Mouse (Mus musculus): ENCODE measurements around the gene Pgbd5. TPM values are rescaled to one million over a fixed set of nuclear protein-coding genes. Genes with fewer than 3 reads are reported as not detected.

Pgbd5 gene
- polyA plus RNA-seq, 1 experiment from 2014 or later, result 1.5 TPM

DNA sequence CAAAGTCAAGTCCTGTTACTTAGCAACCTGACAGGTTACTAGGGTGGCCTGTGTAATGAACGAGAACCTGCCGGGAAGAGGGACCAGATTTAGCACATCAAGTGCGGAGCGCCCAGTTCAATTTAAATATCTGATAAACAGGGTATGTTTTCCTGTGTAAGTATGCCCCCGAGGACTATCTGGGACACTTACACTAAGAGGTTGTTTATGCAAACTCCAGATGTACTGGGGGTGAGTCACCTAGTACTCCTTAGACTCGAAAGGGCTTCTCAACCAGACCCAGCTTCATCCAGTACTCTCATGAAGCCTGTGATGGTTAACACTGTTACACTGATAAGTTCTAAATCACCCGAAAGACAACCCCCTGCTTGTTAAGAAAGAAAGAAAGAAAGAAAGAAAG is 22.8 kb downstream of the Pgbd5 start:
- Histone ChIP-seq H3K27me3 (ENCODE audit: control insufficient read depth, insufficient read depth, low read length) (no peaks in the 10 kb centered on the region), H3K4me3 (ENCODE audit: low read length) (no peak overlapping the region), H3K27ac (ENCODE audit: low read length) (no peak overlapping the region), H3K9ac (ENCODE audit: low read length) (no peak overlapping the region), H3K4me2 (ENCODE audit: low read depth, low read length) (no peak overlapping the region), H3K36me3 (ENCODE audit: control insufficient read depth, insufficient read depth) (no peaks in the 10 kb centered on the region), H3K4me1 (ENCODE audit: control insufficient read depth, insufficient read depth, low read length) (peaks cover 2% of the 10 kb centered on the region; the same call in 1 of the 2 replicates), H3K9me3 (replicated peaks; ENCODE audit: control insufficient read depth, low read length) (no peaks in the 10 kb centered on the region)
- 39% methylated on average over 7 of the region's 7 CpGs for WGBS
- ATAC-seq (replicated peaks; ENCODE audit: extremely low read depth, insufficient read depth, low FRiP score), result no peak

DNA sequence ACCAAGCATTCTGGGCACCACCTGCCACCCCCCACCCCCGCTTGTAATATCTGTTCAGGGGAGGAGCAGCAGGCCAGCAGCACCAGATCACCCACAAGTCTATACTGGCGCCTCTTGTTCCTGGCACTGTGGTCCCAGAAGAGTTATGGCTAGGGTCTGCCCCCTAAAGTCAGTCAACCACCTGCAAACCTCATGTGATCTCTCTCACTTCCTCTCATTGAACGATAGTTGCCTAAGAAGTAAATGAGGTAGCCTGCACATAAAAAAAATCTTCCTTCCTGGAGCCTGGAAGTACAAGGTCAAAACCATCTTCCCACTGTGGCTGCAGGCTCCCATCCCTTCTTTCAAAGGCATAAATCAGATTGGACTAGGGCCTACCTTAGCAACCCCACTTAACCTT is 23.7 kb downstream of the Pgbd5 start:
- H3K36me3 ChIP-seq (ENCODE audit: control insufficient read depth, insufficient read depth), result no peaks in the 10 kb centered on the region
- no peak overlapping the region for H3K4me3 ChIP-seq (ENCODE audit: low read length)
- H3K9ac ChIP-seq (ENCODE audit: low read length), result no peak overlapping the region
- no peaks in the 10 kb centered on the region for H3K4me1 ChIP-seq (ENCODE audit: control insufficient read depth, insufficient read depth, low read length)
- H3K27me3 ChIP-seq (ENCODE audit: control insufficient read depth, insufficient read depth, low read length), result no peaks in the 10 kb centered on the region
- no peak for ATAC-seq (replicated peaks; ENCODE audit: extremely low read depth, insufficient read depth, low FRiP score)
- no peak overlapping the region for H3K27ac ChIP-seq (ENCODE audit: low read length)
- 76% methylated on average over 3 of the region's 3 CpGs for WGBS
- no peaks in the 10 kb centered on the region for H3K9me3 ChIP-seq (replicated peaks; ENCODE audit: control insufficient read depth, low read length)
- no peak overlapping the region for H3K4me2 ChIP-seq (ENCODE audit: low read depth, low read length)

DNA sequence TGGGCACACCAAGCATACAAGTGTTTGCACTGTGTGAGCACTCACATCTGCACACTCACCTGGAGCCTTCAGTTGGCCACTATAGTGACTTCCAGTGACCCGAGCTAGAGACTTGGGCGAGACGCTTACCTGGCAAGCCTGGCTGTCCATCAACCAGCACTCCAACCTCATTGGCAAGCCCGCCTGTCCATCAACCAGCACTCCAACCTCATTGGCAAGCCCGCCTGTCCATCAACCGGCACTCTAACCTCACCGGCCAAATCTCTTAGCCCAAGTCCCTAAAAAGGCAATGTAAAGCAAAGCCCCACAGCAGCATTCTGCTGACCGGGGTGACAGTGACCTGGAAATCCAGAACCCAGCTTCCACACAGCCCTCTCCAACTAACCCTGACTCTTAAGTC is 24.5 kb downstream of the Pgbd5 start:
- Histone ChIP-seq H3K4me1 (ENCODE audit: control insufficient read depth, insufficient read depth, low read length) (no peaks in the 10 kb centered on the region), H3K4me3 (ENCODE audit: low read length) (no peak overlapping the region), H3K9me3 (replicated peaks; ENCODE audit: control insufficient read depth, low read length) (no peaks in the 10 kb centered on the region), H3K9ac (ENCODE audit: low read length) (no peak overlapping the region), H3K36me3 (ENCODE audit: control insufficient read depth, insufficient read depth) (no peaks in the 10 kb centered on the region), H3K27me3 (ENCODE audit: control insufficient read depth, insufficient read depth, low read length) (no peaks in the 10 kb centered on the region), H3K27ac (ENCODE audit: low read length) (no peak overlapping the region), H3K4me2 (ENCODE audit: low read depth, low read length) (no peak overlapping the region)
- 87% methylated on average over 8 of the region's 8 CpGs for WGBS
- no peak for ATAC-seq (replicated peaks; ENCODE audit: extremely low read depth, insufficient read depth, low FRiP score)

DNA sequence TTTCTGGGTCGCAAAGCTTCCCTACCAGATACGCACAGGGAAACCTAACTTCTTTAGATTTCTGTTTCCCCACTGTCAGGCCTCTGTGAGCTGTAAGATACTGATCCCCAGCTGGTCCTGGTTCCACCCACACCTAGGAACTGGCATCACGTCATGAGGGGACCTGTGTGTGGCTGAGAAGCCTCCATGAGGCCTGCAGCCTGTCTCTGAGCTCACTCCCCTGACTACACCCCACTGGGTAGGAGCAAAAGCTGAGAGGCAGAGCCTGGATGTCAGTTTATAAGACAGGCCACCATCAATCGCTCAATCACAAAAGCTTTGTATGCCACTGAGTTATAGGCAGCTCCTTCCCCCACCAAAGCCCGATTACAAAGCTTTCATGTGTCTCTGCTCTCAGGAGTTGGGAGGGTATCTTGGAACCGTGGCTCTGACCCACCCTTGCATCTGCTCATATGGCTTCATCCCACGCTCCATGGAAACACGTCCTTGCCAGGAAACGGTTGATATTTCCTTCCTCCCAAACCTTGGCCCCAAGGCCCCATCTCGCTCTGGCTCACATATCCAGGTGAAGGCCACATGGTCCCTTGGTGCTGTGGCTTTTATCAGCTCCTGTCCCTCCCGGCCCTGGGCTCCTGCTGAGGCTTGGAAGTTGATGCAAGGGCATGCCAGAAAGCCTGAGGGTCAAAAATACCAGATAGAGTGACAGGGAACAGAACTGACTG is 26.1 kb downstream of the Pgbd5 start:
- no peak for ATAC-seq (replicated peaks; ENCODE audit: extremely low read depth, insufficient read depth, low FRiP score)

DNA sequence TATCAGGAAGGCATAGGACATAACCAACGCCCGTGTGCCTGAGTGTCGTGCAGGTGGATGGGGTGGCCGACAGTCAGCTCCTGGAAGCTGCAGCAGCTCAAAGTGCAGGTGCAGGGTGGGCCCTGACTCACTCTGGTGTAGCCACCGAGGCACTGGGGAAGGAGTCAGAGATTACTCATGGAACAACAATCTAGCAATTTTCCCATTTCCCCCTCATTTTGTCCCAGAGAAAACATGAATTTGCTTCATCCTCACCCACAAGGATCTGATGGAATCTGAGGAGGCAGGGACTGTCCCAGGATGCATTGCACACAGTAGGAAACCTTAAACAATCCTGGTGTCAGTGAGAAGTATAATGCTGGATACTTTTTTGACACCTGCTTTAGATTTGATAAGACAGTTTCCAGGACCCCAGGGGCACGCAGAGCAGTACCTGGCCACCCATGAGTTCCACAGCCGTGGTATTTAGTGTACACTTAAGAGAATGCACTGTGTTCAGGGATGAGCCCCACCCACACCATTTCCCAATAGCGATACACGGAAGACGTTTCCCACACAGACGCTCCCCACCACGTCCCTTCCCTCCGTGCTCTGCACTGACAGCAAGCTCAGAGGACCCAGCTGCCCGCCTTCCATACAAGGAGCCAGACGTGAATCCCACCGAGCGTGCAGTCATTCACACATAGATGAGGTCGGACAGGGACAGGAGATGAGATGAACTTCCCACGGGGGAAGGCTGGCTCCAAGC is 26.8 kb downstream of the Pgbd5 start:
- Histone ChIP-seq H3K27me3 (ENCODE audit: control insufficient read depth, insufficient read depth, low read length) (no peaks in the 10 kb centered on the region), H3K36me3 (ENCODE audit: control insufficient read depth, insufficient read depth) (no peaks in the 10 kb centered on the region), H3K4me2 (ENCODE audit: low read depth, low read length) (no peak overlapping the region), H3K9ac (ENCODE audit: low read length) (no peak overlapping the region), H3K4me1 (ENCODE audit: control insufficient read depth, insufficient read depth, low read length) (no peaks in the 10 kb centered on the region), H3K4me3 (ENCODE audit: low read length) (no peak overlapping the region), H3K9me3 (replicated peaks; ENCODE audit: control insufficient read depth, low read length) (no peaks in the 10 kb centered on the region), H3K27ac (ENCODE audit: low read length) (no peak overlapping the region)
- WGBS, result 74% methylated on average over 19 of the region's 19 CpGs
- ATAC-seq (replicated peaks; ENCODE audit: extremely low read depth, insufficient read depth, low FRiP score), result no peak

More for the DNA sequence above, 26.1 kb downstream of the Pgbd5 start:
- no peaks in the 10 kb centered on the region for H3K27me3 ChIP-seq (ENCODE audit: control insufficient read depth, insufficient read depth, low read length)
- no peak overlapping the region for H3K27ac ChIP-seq (ENCODE audit: low read length)
- 69% methylated on average over 11 of the region's 11 CpGs for WGBS
- no peaks in the 10 kb centered on the region for H3K4me1 ChIP-seq (ENCODE audit: control insufficient read depth, insufficient read depth, low read length)
- no peaks in the 10 kb centered on the region for H3K36me3 ChIP-seq (ENCODE audit: control insufficient read depth, insufficient read depth)
- no peak overlapping the region for H3K9ac ChIP-seq (ENCODE audit: low read length)
- H3K4me2 ChIP-seq (ENCODE audit: low read depth, low read length), result no peak overlapping the region
- no peaks in the 10 kb centered on the region for H3K9me3 ChIP-seq (replicated peaks; ENCODE audit: control insufficient read depth, low read length)
- no peak overlapping the region for H3K4me3 ChIP-seq (ENCODE audit: low read length)

DNA sequence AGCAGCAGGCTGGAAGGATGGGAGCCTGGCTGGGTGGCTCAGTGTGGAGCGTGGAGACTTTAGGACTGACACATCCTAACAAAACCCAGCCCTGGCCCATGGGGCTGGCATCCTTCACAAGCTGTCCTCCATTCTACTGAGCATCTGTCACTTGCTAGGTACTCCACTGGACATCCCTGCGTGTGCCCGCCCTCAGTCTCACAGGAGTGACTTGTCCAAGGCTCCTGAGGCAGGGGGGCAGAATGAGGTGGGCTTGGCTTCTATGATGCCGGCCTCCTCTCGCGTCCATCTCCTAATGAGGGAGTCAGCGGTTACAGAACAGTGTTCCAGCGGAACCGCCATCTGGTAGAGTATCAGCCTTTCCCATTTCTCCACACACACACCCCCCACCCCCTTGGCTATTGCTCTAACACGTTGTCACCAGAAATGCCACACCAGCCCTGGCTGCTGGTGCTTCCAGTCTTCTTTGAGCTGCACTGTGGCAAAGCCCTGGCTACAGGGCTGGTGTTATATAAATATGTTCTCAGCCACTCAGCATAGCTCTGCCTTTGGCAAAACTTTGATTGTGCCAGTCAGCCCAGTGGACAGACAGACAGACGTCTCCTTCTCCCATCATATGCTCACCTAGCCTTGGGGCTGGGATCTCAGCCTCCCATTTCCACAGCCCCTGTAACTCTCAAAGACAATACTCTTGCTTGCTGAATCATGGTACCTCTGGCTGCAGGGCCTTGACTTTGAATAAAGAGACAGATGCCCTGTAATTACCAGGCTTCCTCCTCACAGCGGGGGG is 34.8 kb downstream of the Pgbd5 start:
- 73% methylated on average over 11 of the region's 12 CpGs for whole genome bisulfite sequencing
- H3K4me2 ChIP-seq (ENCODE audit: low read depth, low read length), result no peak overlapping the region
- ATAC-seq (replicated peaks; ENCODE audit: extremely low read depth, insufficient read depth, low FRiP score), result no peak
- H3K27ac ChIP-seq (ENCODE audit: low read length), result no peak overlapping the region
- no peak overlapping the region for H3K9ac ChIP-seq (ENCODE audit: low read length)
- H3K27me3 ChIP-seq (ENCODE audit: control insufficient read depth, insufficient read depth, low read length), result no peaks in the 10 kb centered on the region
- H3K9me3 ChIP-seq (replicated peaks; ENCODE audit: control insufficient read depth, low read length), result no peaks in the 10 kb centered on the region
- no peak overlapping the region for H3K4me3 ChIP-seq (ENCODE audit: low read length)
- H3K36me3 ChIP-seq (ENCODE audit: control insufficient read depth, insufficient read depth), result no peaks in the 10 kb centered on the region
- H3K4me1 ChIP-seq (ENCODE audit: control insufficient read depth, insufficient read depth, low read length), result no peaks in the 10 kb centered on the region

DNA sequence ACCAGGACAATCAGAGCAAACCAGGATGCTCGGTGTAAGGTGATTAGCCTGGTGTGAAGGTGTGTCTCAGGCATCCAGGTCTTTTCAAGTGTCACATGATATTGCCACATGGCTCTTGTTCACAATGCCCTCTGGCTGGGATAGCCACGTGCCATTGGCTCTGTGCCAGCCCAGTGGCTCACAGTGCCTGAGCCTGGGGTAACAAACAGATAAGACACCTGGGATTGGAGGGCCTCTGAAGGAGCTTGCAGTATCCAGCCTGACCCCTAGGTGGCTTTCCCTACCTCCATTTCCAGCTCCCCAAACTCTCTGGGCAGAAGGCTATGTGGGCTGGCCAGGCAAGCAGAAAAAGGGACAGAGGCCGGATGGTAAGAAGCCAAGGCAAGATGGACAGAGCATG is 35.6 kb downstream of the Pgbd5 start:
- Histone ChIP-seq H3K9ac (ENCODE audit: low read length) (no peak overlapping the region), H3K27ac (ENCODE audit: low read length) (no peak overlapping the region), H3K36me3 (ENCODE audit: control insufficient read depth, insufficient read depth) (no peaks in the 10 kb centered on the region), H3K4me2 (ENCODE audit: low read depth, low read length) (no peak overlapping the region), H3K27me3 (ENCODE audit: control insufficient read depth, insufficient read depth, low read length) (no peaks in the 10 kb centered on the region), H3K9me3 (replicated peaks; ENCODE audit: control insufficient read depth, low read length) (no peaks in the 10 kb centered on the region), H3K4me3 (ENCODE audit: low read length) (no peak overlapping the region), H3K4me1 (ENCODE audit: control insufficient read depth, insufficient read depth, low read length) (no peaks in the 10 kb centered on the region)
- 35% methylated on average over 3 of the region's 3 CpGs for WGBS
- no peak; the same call in 1 of the 2 replicates for ATAC-seq (replicated peaks; ENCODE audit: extremely low read depth, insufficient read depth, low FRiP score)

DNA sequence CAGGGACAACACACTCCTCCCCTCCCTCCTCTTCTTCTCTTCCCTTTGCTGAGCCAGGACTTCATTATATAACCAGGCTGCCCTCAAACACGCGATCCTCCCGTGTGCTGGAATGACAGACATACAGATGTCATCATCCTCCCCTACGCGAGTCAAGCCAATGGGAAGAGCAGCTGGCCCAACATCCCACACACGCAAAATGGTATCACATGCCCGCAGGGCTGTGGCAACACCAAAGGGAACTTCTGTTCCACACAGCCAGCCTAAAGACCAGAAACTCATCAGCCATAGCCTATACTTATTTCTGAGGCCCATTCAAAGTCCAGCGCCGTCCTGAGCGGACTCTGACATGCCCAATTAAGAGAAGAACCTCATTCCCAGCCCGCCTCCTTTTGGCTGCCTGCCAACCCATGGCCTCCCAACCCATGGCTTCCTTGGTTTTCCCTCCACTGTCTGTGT is 40.0 kb downstream of the Pgbd5 start:
- Histone ChIP-seq H3K4me1 (ENCODE audit: control insufficient read depth, insufficient read depth, low read length) (no peaks in the 10 kb centered on the region), H3K9ac (ENCODE audit: low read length) (no peak overlapping the region), H3K27me3 (ENCODE audit: control insufficient read depth, insufficient read depth, low read length) (no peaks in the 10 kb centered on the region), H3K4me2 (ENCODE audit: low read depth, low read length) (no peak overlapping the region), H3K9me3 (replicated peaks; ENCODE audit: control insufficient read depth, low read length) (no peaks in the 10 kb centered on the region), H3K4me3 (ENCODE audit: low read length) (no peak overlapping the region), H3K27ac (ENCODE audit: low read length) (no peak overlapping the region), H3K36me3 (ENCODE audit: control insufficient read depth, insufficient read depth) (no peaks in the 10 kb centered on the region)
- ATAC-seq (replicated peaks; ENCODE audit: extremely low read depth, insufficient read depth, low FRiP score), result no peak
- WGBS, result 71% methylated on average over 11 of the region's 11 CpGs
